Mouse (Mus musculus) heart, adult 2 months (tissue): ENCODE measurements around the gene Hspd1.

Source experiments
- CTCF ChIP-seq: fragments of 200-600 bp; IDR thresholded peaks from 2 replicates; pipeline ENCODE4 v1.8.1; 2022; ENCODE audit warnings: antibody characterized with exemption, mild to moderate bottlenecking, moderate library complexity
- POLR2A ChIP-seq: fragments of 200-500 bp; IDR thresholded peaks from 2 replicates; pipeline ENCODE4 v1.6.1; 2011; ENCODE audit warnings: mild to moderate bottlenecking, low read depth, low read length, control low read depth; ENCODE audit not compliant: insufficient read depth

GRCm38 (mm10) chr1:55087401-55087904 is 590 bp downstream of the Hspd1 start:
- no peak for TF ChIP-seq CTCF
- peak; percentile 66 for TF ChIP-seq POLR2A
